Mouse (Mus musculus) forebrain, embryonic 13.5 days (tissue): ENCODE data around the gene Eif4e1b. TPM values are rescaled to one million over a fixed set of nuclear protein-coding genes. Genes with fewer than 3 reads are reported as not detected.

Source experiments
- ATAC-seq: fragments of 200-750 bp; cut with Nextera tagmentation; 2 replicates; pipeline ENCODE4 v1.8.0; 2017
- H3K27ac ChIP-seq: fragments of 300-500 bp; sonication (generic); 2 replicates; pipeline ENCODE4 v1.5.1; 2015; ENCODE audit warnings: inconsistent platforms, mild to moderate bottlenecking, moderate library complexity
- H3K27me3 ChIP-seq: fragments of 300-500 bp; sonication (generic); 2 replicates; pipeline ENCODE4 v1.6.1; 2015; ENCODE audit warnings: mild to moderate bottlenecking, inconsistent platforms
- H3K36me3 ChIP-seq: fragments of 300-500 bp; sonication (generic); 2 replicates; pipeline ENCODE4 v1.6.1; 2015; ENCODE audit warnings: mild to moderate bottlenecking, inconsistent platforms; ENCODE audit not compliant: poor library complexity, severe bottlenecking
- H3K4me1 ChIP-seq: fragments of 300-500 bp; sonication (generic); 2 replicates; pipeline ENCODE4 v1.6.1; 2015; ENCODE audit warnings: inconsistent platforms
- H3K4me2 ChIP-seq: fragments of 300-500 bp; sonication (generic); 2 replicates; pipeline ENCODE4 v1.6.1; 2015; ENCODE audit warnings: inconsistent platforms, mild to moderate bottlenecking, moderate library complexity
- H3K4me3 ChIP-seq: fragments of 300-500 bp; sonication (generic); 2 replicates; pipeline ENCODE4 v1.5.1; 2015; ENCODE audit warnings: mild to moderate bottlenecking, inconsistent platforms
- H3K9ac ChIP-seq: fragments of 300-500 bp; sonication (generic); 2 replicates; pipeline ENCODE4 v1.6.1; 2015; ENCODE audit warnings: mild to moderate bottlenecking, inconsistent platforms
- H3K9me3 ChIP-seq: fragments of 300-500 bp; sonication (generic); replicated peaks from 2 replicates; pipeline ENCODE4 v1.6.1; 2016; ENCODE audit warnings: inconsistent platforms
- whole genome bisulfite sequencing: fragments of 180-500 bp; shearing (Covaris S2); methylation state at CpG from one replicate; pipeline ENCODE4 v1.1.7; 2015; 5-methylcytosine and 5-hydroxymethylcytosine counted together
- polyA plus RNA-seq: library from polyadenylated mRNA; unstranded; fragments of >200 nt; fragmentation: Nextera tagmentation; extraction: Ambion mirVana; gene quantifications from 2 replicates; pipeline ENCODE4 v1.2.1, GENCODE M21; 2015

Eif4e1b gene
- polyA plus RNA-seq, 1 experiment from 2014 or later: not detected

- H3K4me2 ChIP-seq: no peak overlapping the region
- WGBS: 25% methylated on average over 21 of the region's 21 CpGs
Measured at GRCm38 (mm10) chr13:54792259-54793230, 8.7 kb downstream of the Eif4e1b start.

DNA sequence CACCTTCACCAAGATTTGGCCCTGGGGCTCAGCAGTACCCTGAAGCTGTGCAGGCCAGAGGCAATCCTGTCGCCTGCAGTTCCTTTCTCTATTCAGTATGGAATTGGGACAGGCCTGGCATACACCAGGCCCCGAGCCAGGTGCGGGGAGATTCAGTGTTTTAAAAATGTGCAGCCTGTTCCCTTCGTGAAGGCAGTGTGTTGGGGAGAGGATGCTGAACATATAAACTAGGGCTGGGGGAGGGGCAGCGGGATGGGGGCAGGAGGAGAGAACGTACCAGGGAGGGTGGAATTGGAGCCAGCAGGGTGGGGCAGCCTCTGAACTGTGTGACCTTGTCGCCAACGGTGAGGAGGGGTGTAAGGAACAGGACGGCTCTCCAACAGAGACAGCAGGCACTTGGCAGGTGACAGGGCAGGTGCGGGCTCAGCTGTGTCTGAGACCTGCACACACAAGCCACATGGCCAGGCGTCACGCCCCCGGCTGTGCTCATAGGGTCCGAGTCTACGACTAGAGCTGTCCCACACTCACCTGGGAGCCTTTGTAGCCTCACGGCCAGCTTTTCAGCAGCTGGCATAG lies 10.3 kb downstream of the Eif4e1b start:
- Histone ChIP-seq H3K27me3 (peaks cover 35% of the 10 kb centered on the region), H3K36me3 (no peaks in the 10 kb centered on the region)

More at GRCm38 (mm10) chr13:54792259-54793230, 8.7 kb downstream of the Eif4e1b start:
- H3K4me3 ChIP-seq: no peak overlapping the region
- H3K4me1 ChIP-seq: peaks cover 16% of the 10 kb centered on the region
- H3K36me3 ChIP-seq: no peaks in the 10 kb centered on the region
- no peaks in the 10 kb centered on the region for H3K9me3 ChIP-seq
- no peak overlapping the region for H3K9ac ChIP-seq
- ATAC-seq: no peak
- no peak overlapping the region for H3K27ac ChIP-seq
- H3K27me3 ChIP-seq: peaks cover 24% of the 10 kb centered on the region

GRCm38 (mm10) chr13:54794843-54795242 lies 11.0 kb downstream of the Eif4e1b start:
- WGBS: 44% methylated on average over 5 of the region's 5 CpGs
- Histone ChIP-seq H3K9ac (no peak overlapping the region), H3K4me3 (no peak overlapping the region), H3K36me3 (no peaks in the 10 kb centered on the region), H3K4me2 (no peak overlapping the region), H3K4me1 (peaks cover 8% of the 10 kb centered on the region), H3K27ac (no peak overlapping the region), H3K27me3 (peaks cover 35% of the 10 kb centered on the region), H3K9me3 (no peaks in the 10 kb centered on the region)
- no peak for ATAC-seq

More for the DNA sequence above, 10.3 kb downstream of the Eif4e1b start:
- Histone ChIP-seq H3K27ac (no peak overlapping the region), H3K4me1 (peaks cover 14% of the 10 kb centered on the region), H3K9me3 (no peaks in the 10 kb centered on the region), H3K4me2 (no peak overlapping the region), H3K9ac (no peak overlapping the region), H3K4me3 (no peak overlapping the region)
- ATAC-seq: no peak
- WGBS: 75% methylated on average over 16 of the region's 16 CpGs

GRCm38 (mm10) chr13:54797356-54797755 lies 13.6 kb downstream of the Eif4e1b start:
- WGBS: 37% methylated on average over 4 of the region's 4 CpGs
- Histone ChIP-seq H3K9me3 (no peaks in the 10 kb centered on the region), H3K36me3 (no peaks in the 10 kb centered on the region), H3K4me1 (0 out of 2 replicates have a peak, but pooled peaks cover 2% of the 10 kb centered on the region), H3K27ac (no peak overlapping the region), H3K4me2 (no peak overlapping the region), H3K27me3 (peaks cover 15% of the 10 kb centered on the region; the same call in 1 of the 2 replicates), H3K9ac (no peak overlapping the region), H3K4me3 (no peak overlapping the region)
- no peak for ATAC-seq

GRCm38 (mm10) chr13:54797861-54798643 lies 14.3 kb downstream of the Eif4e1b start:
- Histone ChIP-seq H3K9me3 (no peaks in the 10 kb centered on the region), H3K4me2 (no peak overlapping the region), H3K36me3 (no peaks in the 10 kb centered on the region), H3K27me3 (peaks cover 15% of the 10 kb centered on the region; the same call in 1 of the 2 replicates), H3K9ac (no peak overlapping the region), H3K27ac (no peak overlapping the region), H3K4me1 (0 out of 2 replicates have a peak, but pooled peaks cover 2% of the 10 kb centered on the region), H3K4me3 (no peak overlapping the region)
- WGBS: 79% methylated on average over 16 of the region's 16 CpGs
- ATAC-seq: no peak

- WGBS: 79% methylated on average over 10 of the region's 10 CpGs
- no peak for ATAC-seq
Measured at GRCm38 (mm10) chr13:54798740-54799139, 14.9 kb downstream of the Eif4e1b start.

GRCm38 (mm10) chr13:54799701-54800100 lies 15.9 kb downstream of the Eif4e1b start:
- no peaks in the 10 kb centered on the region for H3K9me3 ChIP-seq
- peak; percentile 73 for ATAC-seq
- H3K27me3 ChIP-seq: peaks cover 17% of the 10 kb centered on the region
- no peaks in the 10 kb centered on the region for H3K36me3 ChIP-seq
- 21% methylated on average over 9 of the region's 9 CpGs for WGBS
- H3K4me2 ChIP-seq: peak overlapping the region; percentile 26; the same call in 1 of the 2 replicates
- H3K4me3 ChIP-seq: no peak overlapping the region
- 0 out of 2 replicates have a peak, but pooled peaks cover 2% of the 10 kb centered on the region for H3K4me1 ChIP-seq
- H3K27ac ChIP-seq: no peak overlapping the region
- H3K9ac ChIP-seq: no peak overlapping the region

More at GRCm38 (mm10) chr13:54798740-54799139, 14.9 kb downstream of the Eif4e1b start:
- H3K4me3 ChIP-seq: no peak overlapping the region
- H3K9me3 ChIP-seq: no peaks in the 10 kb centered on the region
- H3K9ac ChIP-seq: 0 out of 2 replicates have a peak overlapping the region, but pooled peaks have one; percentile 5
- peaks cover 15% of the 10 kb centered on the region; the same call in 1 of the 2 replicates for H3K27me3 ChIP-seq
- 0 out of 2 replicates have a peak, but pooled peaks cover 2% of the 10 kb centered on the region for H3K4me1 ChIP-seq
- no peak overlapping the region for H3K27ac ChIP-seq
- H3K4me2 ChIP-seq: no peak overlapping the region
- H3K36me3 ChIP-seq: no peaks in the 10 kb centered on the region

DNA sequence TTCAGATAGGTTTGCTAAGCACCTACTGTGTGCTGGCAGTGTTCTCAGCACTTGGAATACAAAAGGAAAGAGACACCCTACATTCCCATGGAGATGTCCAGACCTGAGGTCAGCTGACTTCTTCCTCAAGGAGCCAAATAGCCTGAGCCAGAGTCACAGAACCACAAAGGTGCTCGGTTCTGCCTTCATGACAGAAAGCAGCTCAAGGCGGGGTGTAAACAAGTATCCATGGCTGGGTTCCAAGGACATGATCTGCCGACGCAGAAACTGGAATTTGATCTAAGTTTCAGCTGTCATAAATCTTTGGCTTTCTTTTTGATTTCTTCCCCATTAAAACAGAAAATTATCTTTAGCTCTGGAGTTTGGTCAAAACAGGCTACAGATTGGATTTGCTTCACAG lies 16.4 kb downstream of the Eif4e1b start:
- H3K36me3 ChIP-seq: no peaks in the 10 kb centered on the region
- H3K27ac ChIP-seq: no peak overlapping the region
- WGBS: 72% methylated on average over 4 of the region's 4 CpGs
- no peaks in the 10 kb centered on the region for H3K9me3 ChIP-seq
- H3K4me2 ChIP-seq: no peak overlapping the region
- H3K4me1 ChIP-seq: 0 out of 2 replicates have a peak, but pooled peaks cover 2% of the 10 kb centered on the region
- H3K4me3 ChIP-seq: no peak overlapping the region
- H3K27me3 ChIP-seq: peaks cover 15% of the 10 kb centered on the region
- no peak for ATAC-seq
- H3K9ac ChIP-seq: no peak overlapping the region

DNA sequence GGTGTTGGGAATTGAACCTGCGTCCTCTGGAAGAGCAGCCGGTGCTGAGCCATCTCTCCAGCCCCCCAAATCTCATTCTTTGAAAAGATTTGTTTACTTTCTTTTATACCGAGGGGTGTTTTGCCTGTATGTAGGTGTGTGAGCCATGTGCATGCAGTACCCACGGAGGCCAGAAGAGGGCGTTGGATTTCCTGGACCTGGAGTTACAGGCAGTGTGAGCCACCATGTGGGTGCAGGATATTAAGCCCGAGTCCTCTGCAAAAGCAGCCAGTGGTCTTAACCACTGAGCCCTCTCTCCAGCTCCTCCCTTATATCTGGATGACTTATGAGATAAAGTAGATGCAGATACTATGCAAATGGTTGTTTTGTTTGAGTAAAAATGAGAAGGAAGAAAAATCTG lies 19.2 kb downstream of the Eif4e1b start:
- no peak for ATAC-seq
- Histone ChIP-seq H3K4me2 (no peak overlapping the region), H3K27ac (no peak overlapping the region), H3K9me3 (no peaks in the 10 kb centered on the region), H3K9ac (no peak overlapping the region), H3K27me3 (peaks cover 19% of the 10 kb centered on the region), H3K36me3 (no peaks in the 10 kb centered on the region), H3K4me3 (no peak overlapping the region), H3K4me1 (peaks cover 8% of the 10 kb centered on the region)
- 83% methylated on average over 6 of the region's 6 CpGs for WGBS

DNA sequence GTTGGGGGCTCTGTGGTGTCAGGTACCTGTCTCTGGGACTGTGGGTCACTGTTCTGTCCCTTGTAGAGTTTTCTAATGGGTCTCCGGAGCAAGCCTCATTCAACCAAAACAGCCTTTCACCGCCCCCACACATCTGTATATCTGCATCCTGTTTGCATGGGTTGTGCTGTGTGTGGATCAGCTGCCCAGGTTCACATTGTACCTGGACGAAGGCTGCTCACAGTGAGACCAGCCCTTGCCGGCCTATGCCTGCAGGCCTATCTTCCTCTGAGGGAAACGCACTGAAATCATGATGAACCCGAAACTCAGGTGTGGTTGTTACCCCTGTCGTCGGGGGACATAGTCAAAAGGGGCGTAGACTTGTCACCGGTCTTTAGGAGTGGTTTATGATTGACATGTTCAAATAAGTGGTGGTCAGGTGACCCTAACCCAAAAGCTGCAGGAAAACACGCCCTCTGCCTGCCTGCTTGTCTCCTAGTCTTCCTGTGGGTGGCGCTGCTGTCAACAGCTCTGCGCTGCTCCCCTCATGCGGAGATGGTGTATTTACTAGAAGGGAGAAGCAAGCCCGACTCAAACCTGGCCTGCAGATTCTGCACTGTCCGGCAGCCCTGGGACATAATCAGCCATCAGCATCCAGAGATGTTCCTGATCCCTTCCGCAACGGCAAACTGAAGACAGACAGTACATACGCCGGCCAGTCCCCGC lies 21.5 kb downstream of the Eif4e1b start:
- H3K9ac ChIP-seq: no peak overlapping the region
- H3K27me3 ChIP-seq: peaks cover 11% of the 10 kb centered on the region
- no peaks in the 10 kb centered on the region for H3K36me3 ChIP-seq
- WGBS: 36% methylated on average over 21 of the region's 21 CpGs
- H3K9me3 ChIP-seq: no peaks in the 10 kb centered on the region
- H3K4me2 ChIP-seq: no peak overlapping the region
- H3K4me1 ChIP-seq: peaks cover 6% of the 10 kb centered on the region
- no peak overlapping the region for H3K4me3 ChIP-seq
- 0 out of 2 replicates have a peak, but pooled peaks have one; percentile 21 for ATAC-seq
- no peak overlapping the region for H3K27ac ChIP-seq

DNA sequence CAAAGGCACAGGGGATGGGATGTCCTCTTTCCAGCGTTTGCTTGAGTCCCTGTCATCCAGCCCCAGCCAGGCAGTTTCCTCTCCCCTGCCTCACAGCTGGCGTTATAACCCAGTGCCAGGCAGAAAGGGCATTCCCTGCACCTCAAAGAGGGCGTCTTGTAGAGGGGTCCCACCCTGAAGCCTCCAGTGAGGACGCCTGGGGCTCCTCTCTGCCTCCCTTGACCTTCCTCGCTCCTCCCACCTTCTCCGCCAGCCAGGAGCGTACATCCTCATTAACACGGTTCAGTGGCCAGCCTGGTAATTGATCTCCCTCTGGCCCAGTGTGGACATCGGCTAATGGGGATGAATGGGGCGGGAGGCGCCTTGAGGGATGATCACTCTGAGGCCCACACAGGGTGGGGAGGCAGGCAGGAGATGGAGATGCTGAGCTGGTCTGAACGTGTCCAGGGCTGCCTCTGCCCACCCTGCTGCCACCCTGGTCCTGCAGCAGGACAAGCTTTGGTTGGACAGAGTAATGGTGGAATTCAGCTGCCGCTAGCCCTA lies 22.7 kb downstream of the Eif4e1b start:
- ATAC-seq: no peak
- Histone ChIP-seq H3K4me2 (no peak overlapping the region), H3K27ac (no peak overlapping the region), H3K4me1 (peaks cover 6% of the 10 kb centered on the region), H3K4me3 (no peak overlapping the region), H3K9me3 (no peaks in the 10 kb centered on the region), H3K27me3 (peaks cover 11% of the 10 kb centered on the region), H3K36me3 (no peaks in the 10 kb centered on the region), H3K9ac (no peak overlapping the region)
- 16% methylated on average over 13 of the region's 13 CpGs for WGBS
